Mouse (Mus musculus) kidney, postnatal 25 days (tissue): ENCODE measurements around the gene Rnf224.

Experiments
- DNase-seq, 2 experiments: peaks; one replicate each; pipeline ENCODE4 v3.0.0; 2021; ENCODE audit warnings: mixed read lengths in 2 of 2

Rnf224 gene

GRCm38 (mm10) chr2:25194006-25194405 is 42.6 kb downstream of the Rnf224 start:
- DNase-seq = peak in 1 of 2 experiments; percentile 24

GRCm38 (mm10) chr2:25193330-25193770 is 43.2 kb downstream of the Rnf224 start:
- peak; percentile 87 to 91 for DNase-seq

DNA sequence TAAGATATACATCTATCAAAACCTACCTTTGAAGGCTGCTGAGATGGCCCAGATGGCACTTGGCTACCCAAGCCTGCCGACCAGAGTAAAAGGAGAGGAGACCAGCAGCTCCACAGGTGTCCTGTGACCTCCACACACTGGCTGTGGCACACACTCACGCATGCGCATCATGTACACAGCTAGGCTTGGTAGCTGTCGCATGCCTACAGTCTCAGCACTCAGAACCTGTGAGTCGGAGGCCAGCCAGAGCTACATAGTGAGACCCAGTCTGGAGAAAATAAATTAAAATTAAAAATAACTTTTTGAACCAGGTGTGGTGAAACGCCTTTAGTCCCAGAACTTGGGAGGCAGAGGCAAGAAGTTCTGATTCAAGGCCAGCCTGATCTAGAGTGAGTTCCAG is 48.7 kb downstream of the Rnf224 start:
- no peak for DNase-seq

DNA sequence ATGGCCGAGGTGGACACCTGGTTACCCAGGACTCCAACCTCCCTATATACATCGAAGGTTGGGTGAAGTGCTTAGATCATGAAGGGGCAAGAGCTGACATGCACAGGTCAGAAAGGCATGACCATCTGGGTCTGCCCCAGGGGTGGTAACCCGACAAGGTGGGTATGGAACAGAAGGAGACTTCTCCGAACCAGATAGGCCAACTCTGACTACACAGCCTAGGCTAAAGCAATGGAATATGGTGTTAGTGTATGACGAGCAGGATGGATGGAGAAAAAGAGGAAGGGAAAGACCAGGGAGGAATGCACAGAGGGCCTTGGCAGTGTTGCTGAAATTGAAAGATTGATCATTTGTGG is 50.0 kb downstream of the Rnf224 start:
- no peak for DNase-seq

DNA sequence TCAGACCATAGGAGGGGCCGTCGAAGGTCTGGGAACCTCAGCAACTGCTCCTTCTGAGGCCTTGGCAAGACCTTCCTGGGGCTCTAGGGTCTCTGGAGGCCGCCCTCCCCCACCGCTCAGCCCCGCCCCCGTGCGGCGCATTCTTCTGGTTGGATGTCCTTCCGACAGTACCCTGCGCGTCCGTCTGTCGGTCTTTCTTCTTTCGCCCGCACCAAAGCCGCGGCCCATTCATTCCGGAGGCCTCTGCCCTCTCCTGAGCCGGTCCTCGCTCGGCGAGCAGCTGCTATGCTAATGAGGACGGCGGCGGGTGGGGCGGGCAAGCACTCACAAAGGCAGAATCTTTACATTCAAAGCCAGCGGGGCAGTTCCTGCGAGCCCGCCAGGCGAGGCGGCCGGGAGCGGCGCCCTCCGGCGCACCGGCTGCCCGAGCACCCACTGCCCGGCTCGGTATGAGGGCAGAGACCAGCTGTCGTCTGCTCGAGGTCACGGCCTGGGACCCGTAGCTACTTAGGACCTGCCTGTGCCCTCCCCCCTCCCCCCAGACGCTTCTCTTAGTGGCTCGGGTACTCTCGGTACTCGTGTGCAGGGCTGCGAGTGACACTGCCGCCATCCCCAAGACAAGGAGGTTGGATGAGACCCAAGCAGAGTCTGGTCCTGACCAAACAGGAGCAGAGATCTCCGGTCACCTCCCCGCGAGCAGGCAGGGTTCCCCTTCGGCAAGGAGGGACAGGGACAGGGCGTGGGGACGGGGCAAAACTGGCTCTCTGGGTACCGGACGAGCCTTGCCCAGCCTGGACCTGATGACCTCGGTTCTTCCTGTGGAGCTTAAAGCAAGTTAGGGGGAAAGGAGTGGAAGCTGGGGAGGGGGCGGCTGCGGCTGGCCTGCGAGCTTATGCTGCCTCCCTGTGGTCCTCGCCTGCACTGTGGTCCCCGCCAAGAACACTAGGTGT is 50.7 kb downstream of the Rnf224 start:
- DNase-seq = peak; percentile 65 to 81

- DNase-seq = peak in 1 of 2 experiments; percentile 26
Observed at GRCm38 (mm10) chr2:25184496-25184895, 52.1 kb downstream of the Rnf224 start.
